Mouse (Mus musculus) C2C12 (cell line): Measurements from ENCODE around the gene Tmcc3. TPM values are rescaled to one million over a fixed set of nuclear protein-coding genes. Genes with fewer than 3 reads are reported as not detected.
A peak's percentile ranks its signal among the peaks of the same experiment; 100 is the strongest.

Source experiments
- H3K27me3 ChIP-seq: one replicate; pipeline ENCODE4 v1.6.1; 2011; ENCODE audit not compliant: control insufficient read depth, insufficient read depth, insufficient read length
- H3K36me3 ChIP-seq: one replicate; pipeline ENCODE4 v1.6.1; 2011; ENCODE audit not compliant: control insufficient read depth, insufficient read depth
- H3K4me3 ChIP-seq: one replicate; pipeline ENCODE4 v1.5.1; 2011; ENCODE audit warnings: mild to moderate bottlenecking, control low read depth; ENCODE audit not compliant: poor library complexity, insufficient read depth, severe bottlenecking
- H3K79me2 ChIP-seq: one replicate; pipeline ENCODE4 v1.6.1; 2011; ENCODE audit not compliant: control insufficient read depth, insufficient read depth
- H3K79me3 ChIP-seq: one replicate; pipeline ENCODE4 v1.6.1; 2011; ENCODE audit warnings: low read depth, control low read depth
- H3ac ChIP-seq: one replicate; pipeline ENCODE3; 2011; ENCODE audit warnings: low read depth; ENCODE audit not compliant: control insufficient read depth, insufficient read length
- CEBPB ChIP-seq: IDR thresholded peaks from one replicate; pipeline ENCODE4 v1.6.1; 2011; ENCODE audit warnings: low read depth, mild to moderate bottlenecking, control low read depth, moderate library complexity
- CTCF ChIP-seq: IDR thresholded peaks from one replicate; pipeline ENCODE4 v1.5.1; 2011; ENCODE audit not compliant: control insufficient read depth, insufficient read depth, insufficient read length
- FOSL1 ChIP-seq: IDR thresholded peaks from one replicate; pipeline ENCODE4 v1.8.0; 2011; ENCODE audit warnings: mild to moderate bottlenecking, low read length; ENCODE audit not compliant: poor library complexity, insufficient read depth, severe bottlenecking
- MAX ChIP-seq: IDR thresholded peaks from one replicate; pipeline ENCODE4 v1.6.1; 2011; ENCODE audit warnings: mild to moderate bottlenecking, control low read depth
- MYOD1 ChIP-seq: IDR thresholded peaks from one replicate; pipeline ENCODE4 v1.6.1; 2011; ENCODE audit warnings: low read depth; ENCODE audit not compliant: control insufficient read depth, insufficient read length
- MYOG ChIP-seq: IDR thresholded peaks from one replicate; pipeline ENCODE4 v1.6.1; 2011; ENCODE audit not compliant: control insufficient read depth, insufficient read length; ENCODE audit errors: extremely low read depth
- USF1 ChIP-seq: IDR thresholded peaks from one replicate; pipeline ENCODE4 v1.6.1; 2011; ENCODE audit warnings: low read depth, mild to moderate bottlenecking, control low read depth, moderate library complexity
- polyA plus RNA-seq: library from polyadenylated mRNA; unstranded; fragments of >200 nt; fragmentation: generic; extraction: Trizol; gene quantifications from one replicate; pipeline ENCODE4 v1.2.1, GENCODE M21; 2012; ENCODE audit warnings: missing spikeins

Tmcc3 gene
- polyA plus RNA-seq, 1 experiment = 3.5 TPM

GRCm38 (mm10) chr10:94298471-94298870 lies 13.3 kb upstream of the Tmcc3 start, which contains the start of gene Gm4792:
Gm4792 (minus strand) TSS chr10:94298703.
- no peaks in the 10 kb centered on the region for H3K36me3 ChIP-seq
- no peaks in the 10 kb centered on the region for H3K79me3 ChIP-seq
- H3K27me3 ChIP-seq = peaks cover 39% of the 10 kb centered on the region
- H3K4me3 ChIP-seq = no peak within 1 kb of the TSS
- no peak within 1 kb of the TSS for H3ac ChIP-seq
- no peaks in the 10 kb centered on the region for H3K79me2 ChIP-seq
- TF ChIP-seq CTCF (no peak), MAX (no peak), USF1 (no peak), FOSL1 (no peak), CEBPB (no peak), MYOD1 (no peak), MYOG (no peak)

DNA sequence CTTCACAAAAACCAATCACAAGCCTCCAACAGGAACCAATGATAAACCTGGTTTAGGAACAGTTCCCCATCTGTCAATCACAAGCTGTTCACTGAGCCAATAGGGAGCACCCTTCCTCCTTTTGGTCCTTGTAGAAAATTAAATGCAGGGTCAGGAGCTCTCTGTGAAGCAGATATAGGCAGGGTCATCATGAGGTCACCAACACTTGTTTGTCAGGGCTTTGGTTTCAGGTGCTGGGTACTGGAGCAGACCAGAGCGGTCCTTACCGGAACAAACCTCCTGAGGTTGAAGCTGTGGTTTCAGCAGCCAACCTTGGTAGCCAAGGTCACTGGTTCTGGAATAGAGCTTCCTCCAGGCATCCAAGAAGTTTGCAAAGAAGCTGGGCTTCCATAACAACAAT lies 12.4 kb upstream of the Tmcc3 start:
- Histone ChIP-seq H3ac (no peak overlapping the region), H3K79me3 (no peaks in the 10 kb centered on the region), H3K4me3 (no peak overlapping the region), H3K27me3 (peaks cover 39% of the 10 kb centered on the region), H3K79me2 (no peaks in the 10 kb centered on the region), H3K36me3 (no peaks in the 10 kb centered on the region)
- TF ChIP-seq MYOD1 = no peak
- no peak for TF ChIP-seq CEBPB
- no peak for TF ChIP-seq MAX
- TF ChIP-seq MYOG = no peak

- Histone ChIP-seq H3K79me3 (no peaks in the 10 kb centered on the region), H3K27me3 (peaks cover 13% of the 10 kb centered on the region), H3ac (no peak overlapping the region), H3K4me3 (no peak overlapping the region), H3K36me3 (no peaks in the 10 kb centered on the region), H3K79me2 (no peaks in the 10 kb centered on the region)
- TF ChIP-seq MAX = no peak
Observed at GRCm38 (mm10) chr10:94304064-94304657, 7.6 kb upstream of the Tmcc3 start.

DNA sequence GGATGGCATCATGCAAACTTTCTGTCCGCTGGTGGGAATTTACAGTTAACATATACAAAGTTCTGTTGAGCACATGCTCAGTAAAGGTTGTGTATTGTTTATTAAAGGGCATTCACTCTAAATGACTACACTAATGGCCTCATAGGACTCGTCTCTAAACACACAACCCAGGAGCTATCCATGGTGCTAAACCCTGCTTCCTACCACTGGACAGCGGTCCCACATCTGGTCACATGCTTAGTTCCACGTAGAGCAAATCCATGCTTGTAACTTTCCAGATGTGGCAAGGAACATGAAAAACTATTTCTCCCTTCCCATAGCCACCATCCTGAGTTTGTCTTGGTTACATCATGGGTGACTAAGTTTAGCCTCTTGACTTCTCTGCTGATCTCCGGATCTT lies 6.2 kb upstream of the Tmcc3 start:
- H3K4me3 ChIP-seq = no peak overlapping the region
- H3K27me3 ChIP-seq = peaks cover 3% of the 10 kb centered on the region
- TF ChIP-seq FOSL1 (no peak), MAX (peak; percentile 26)
- no peaks in the 10 kb centered on the region for H3K79me2 ChIP-seq
- H3K36me3 ChIP-seq = no peaks in the 10 kb centered on the region
- H3K79me3 ChIP-seq = no peaks in the 10 kb centered on the region
- no peak overlapping the region for H3ac ChIP-seq

DNA sequence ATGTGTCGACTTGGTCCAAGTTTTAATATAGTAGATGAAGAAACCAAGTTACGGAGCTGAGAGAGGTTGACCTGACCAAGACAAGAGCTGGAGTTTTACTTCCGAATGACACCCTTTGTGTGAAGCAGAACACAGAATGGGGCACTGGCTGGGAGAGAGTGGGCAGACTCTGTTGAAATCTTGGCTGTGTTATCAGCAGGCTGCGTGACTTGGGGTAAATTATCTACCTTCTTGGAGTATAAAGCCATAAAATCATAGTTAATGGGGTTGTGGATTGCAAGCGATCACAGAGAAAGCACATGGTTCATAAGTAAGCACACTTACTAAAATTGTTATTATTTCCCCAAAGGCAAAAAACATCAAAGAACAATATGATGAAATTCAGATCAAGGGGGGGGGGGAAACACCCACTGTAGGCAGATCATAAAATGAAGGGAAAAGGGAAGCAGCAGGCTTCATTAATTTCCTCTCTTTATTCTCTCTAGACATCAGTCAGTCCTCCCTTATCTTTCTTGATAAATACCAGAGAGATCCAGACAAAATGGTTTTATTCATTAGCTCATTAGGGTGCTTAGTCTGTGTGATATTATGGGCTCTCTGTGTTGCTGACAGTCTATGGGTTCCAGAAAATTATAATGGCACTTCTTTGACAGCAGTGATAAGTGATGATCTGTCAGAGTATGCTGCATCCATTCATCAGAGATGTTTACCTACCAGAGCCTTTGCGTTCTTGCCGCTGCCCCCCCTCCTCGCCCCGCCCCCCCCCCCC lies 1.1 kb upstream of the Tmcc3 start:
- peaks cover 14% of the 10 kb centered on the region for H3K27me3 ChIP-seq
- H3K4me3 ChIP-seq = no peak overlapping the region
- H3K36me3 ChIP-seq = no peaks in the 10 kb centered on the region
- H3ac ChIP-seq = no peak overlapping the region
- H3K79me3 ChIP-seq = no peaks in the 10 kb centered on the region
- no peak for TF ChIP-seq MAX
- TF ChIP-seq CEBPB = no peak
- no peak for TF ChIP-seq USF1
- no peak for TF ChIP-seq MYOD1
- TF ChIP-seq MYOG = no peak
- TF ChIP-seq FOSL1 = no peak
- TF ChIP-seq CTCF = no peak
- H3K79me2 ChIP-seq = no peaks in the 10 kb centered on the region

DNA sequence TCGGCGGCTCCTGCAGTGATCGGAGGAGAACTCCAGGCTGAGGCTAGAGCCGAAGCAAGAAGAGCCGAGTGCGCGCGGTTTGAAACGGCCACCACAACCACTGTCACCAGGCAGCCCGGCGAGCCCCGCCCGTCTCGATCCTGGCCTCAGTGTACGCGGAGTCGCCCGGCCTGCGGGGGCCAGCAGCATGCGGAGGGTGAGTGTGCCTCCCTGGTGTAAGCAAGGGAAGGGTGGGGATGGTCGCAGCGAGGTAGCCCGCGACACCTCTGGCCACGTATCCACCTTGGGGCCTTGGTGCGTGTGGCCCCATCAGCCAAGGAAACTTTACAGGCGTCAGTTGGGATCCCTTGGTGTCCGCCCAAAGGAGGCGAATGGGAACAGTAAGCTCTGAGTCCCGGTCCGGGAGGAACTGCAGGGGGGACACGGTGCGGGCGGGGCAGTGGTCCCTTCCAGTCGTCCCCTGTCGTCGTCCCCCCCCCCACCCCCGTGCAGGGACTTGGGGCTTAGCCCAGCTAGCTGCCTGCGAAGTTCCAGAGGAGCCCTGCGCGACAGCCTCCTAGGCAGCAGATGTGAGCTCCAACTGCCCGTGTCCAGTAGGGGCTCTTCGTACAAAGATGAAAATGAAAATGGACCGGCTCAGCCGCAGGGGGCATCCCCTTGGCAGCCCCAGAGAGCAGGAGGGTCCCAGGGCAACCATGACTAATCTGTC lies 412 bp downstream of the Tmcc3 start:
- Histone ChIP-seq H3K4me3 (no peak overlapping the region), H3K79me3 (no peaks in the 10 kb centered on the region), H3K27me3 (peaks cover 14% of the 10 kb centered on the region), H3ac (no peak overlapping the region), H3K36me3 (no peaks in the 10 kb centered on the region), H3K79me2 (no peaks in the 10 kb centered on the region)
- no peak for TF ChIP-seq MAX
- TF ChIP-seq CEBPB = no peak
- no peak for TF ChIP-seq CTCF
- no peak for TF ChIP-seq FOSL1
- TF ChIP-seq USF1 = no peak
- no peak for TF ChIP-seq MYOG
- TF ChIP-seq MYOD1 = no peak
